Mouse (Mus musculus) spleen, adult 18-20 months (tissue): ENCODE data around the gene Tada2b.

Experiments
- DNase-seq, 2 experiments: peaks; one replicate each; pipeline ENCODE4 v3.0.0; 2022; ENCODE audit warnings: mixed read lengths in 2 of 2

The Tada2b gene

GRCm38 (mm10) chr5:36444611-36445010, 39.5 kb downstream of the Tada2b start:
- DNase-seq, result no peak

DNA sequence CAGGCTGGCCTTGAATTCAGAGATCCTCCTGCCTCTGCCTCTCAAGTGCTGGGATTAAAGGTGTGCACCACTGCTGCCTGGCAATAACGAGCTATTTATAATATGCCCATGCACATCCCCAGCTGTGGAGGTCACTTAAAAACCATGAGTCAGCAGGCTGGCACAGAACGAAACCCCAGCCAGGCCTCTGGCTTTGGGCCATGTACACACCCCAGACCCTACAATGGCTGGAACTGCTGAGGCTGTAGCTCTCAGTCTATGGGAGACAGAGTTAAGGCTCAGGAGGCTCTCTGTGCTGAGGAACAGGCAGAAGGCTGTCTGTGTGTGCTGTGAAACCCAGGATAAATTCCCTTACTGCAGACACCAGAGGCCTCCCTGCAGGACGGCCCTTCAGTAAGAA, 43.3 kb downstream of the Tada2b start:
- no peak for DNase-seq

DNA sequence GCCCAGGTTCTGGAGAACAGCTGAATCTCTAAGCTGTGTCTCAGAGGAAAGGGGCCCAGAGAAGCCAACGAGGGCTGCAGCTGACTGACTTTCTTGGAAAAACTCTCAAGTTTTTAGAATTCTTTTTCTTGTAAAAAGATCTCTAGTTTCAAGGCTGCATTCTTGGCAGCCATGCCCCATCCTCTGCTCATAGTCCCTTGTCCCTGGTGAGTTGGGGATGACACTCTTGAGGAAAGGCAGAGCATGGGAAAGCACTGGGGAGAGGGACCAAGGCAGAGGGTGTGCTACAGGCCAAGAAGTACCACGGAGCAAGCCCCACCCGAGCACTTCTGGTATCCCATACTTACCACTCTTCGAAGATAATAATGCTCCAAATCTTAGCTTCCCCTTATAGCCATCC, 47.2 kb downstream of the Tada2b start:
- no peak for DNase-seq

DNA sequence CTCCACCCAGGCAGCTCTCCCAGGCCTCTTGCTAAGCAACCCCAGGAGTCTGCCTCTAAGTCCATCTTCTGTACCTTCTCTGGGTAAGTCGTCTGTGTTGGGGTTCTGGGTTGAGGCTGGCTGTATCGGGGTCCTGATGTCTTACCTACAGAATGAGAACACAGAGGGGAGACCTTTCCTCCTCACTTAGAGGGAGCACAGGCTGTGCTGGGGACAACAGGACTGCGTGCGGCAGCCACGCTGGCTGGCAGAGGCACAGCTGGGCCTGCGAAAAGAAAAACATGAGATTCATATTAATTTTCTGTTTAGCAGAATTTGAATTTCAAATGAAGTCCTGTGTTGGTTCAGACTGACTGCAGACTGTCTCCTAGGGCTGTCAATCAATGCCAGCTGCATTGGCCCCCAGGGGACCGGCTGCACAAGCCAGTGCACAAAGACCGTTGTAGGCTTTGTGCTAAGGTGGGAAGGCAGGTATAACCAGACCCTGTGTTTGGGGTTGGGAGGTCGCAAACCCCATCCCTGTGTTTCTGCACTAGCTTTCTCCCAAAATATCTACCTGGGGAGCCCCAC, 49.6 kb downstream of the Tada2b start:
- no peak for DNase-seq

DNA sequence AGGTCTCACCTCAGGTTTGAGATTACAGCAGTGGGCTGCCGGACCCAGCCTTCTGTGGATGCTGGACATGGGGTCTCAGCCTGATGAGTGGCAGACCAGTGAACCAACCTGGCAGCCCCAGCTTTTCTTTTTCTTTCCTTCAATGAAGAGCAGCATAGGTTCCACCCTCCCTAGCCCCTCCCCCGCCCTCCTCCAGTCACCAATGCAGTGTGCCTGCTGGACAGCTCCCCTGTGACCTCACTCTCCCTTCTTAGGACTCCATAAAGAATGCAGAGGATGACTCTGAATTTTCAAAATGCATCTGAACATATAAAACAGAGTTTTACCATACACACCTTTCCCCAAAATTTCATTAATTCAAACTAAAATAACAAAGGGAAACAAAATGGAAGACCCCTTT, 52.4 kb downstream of the Tada2b start:
- DNase-seq, result no peak

- no peak for DNase-seq
Measured at GRCm38 (mm10) chr5:36429551-36429950, 54.5 kb downstream of the Tada2b start.

GRCm38 (mm10) chr5:36427831-36428230, 56.3 kb downstream of the Tada2b start:
- DNase-seq, result no peak

DNA sequence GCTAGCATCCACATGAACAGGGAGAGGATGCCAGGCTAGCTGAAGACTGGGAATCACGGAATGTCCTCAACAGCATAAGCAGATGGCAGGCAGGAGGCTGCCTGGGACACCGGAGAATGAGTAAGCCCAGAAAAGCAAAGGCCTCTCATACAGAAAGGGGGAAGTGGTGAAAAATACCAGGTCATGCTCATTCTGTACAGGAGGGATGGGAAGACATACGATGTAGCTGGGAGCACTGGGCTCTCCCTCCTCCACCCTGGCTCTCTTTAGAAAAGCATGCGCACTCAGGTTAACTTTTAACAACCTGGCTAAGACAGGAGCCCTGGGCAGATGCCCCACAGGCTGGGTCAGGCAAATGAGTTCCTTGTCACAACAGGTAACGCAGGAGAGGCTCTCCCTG, 57.7 kb downstream of the Tada2b start:
- DNase-seq, result no peak

DNA sequence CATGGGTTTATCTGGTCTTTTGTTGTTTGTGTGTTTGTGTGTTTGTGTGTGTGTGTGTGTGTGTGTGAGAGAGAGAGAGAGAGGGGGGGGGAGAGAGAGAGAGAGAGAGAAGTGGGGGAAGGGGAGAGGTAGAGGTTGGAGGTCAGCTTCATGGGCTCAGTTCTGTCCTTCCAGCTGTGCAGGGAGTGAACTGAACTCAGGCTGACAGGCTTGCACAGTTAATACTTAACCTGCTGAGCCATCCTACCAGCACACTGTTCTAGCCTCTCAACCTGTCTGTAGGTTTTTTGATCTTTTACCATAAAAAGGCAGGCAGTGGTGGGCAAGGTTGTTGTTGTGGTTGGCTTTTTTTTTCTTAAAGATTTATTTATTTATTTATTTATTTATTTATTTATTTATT, 59.4 kb downstream of the Tada2b start:
- no peak for DNase-seq
